In the genomic region with DNA sequence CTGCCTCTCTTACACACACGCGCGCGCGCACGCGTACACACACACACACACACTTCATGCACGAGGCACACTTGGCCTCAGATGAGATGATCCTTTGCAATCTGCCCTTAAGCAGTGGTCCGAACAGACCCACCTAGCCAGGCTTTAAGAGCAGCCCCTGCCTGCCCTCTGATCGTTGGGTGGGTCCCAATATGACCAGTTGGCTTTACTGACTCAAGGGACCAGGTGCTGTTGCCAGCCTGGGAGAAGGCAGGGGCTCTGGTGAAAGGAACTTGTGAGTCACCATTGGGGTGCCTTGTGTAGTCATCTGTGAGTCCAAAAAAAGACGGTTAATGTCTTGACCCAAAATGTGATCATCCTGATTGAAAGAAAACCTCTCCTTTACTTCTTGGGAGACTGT, we compare ENCODE assay signal across 13 mouse cellular contexts.
"Had no signal": no experiment of that assay in that cellular context is flagged by ENCODE, and none has a peak within 500 bp of the region (broad histone marks: within the 10 kb centered on the region; RNA-seq: fewer than 3 reads in every experiment).

No protein-coding gene starts in this region.

- H3K36me3 ChIP-seq: limb, embryonic 15.5 days; liver, embryonic 12.5 days; midbrain, embryonic 12.5 days; neural tube, embryonic 15.5 days had no signal

- DNase-seq: kidney, adult 2 months; kidney, postnatal 25 days; thymus, adult 18-20 months; thymus, postnatal 14 days had no signal

- ATAC-seq: liver, embryonic 12.5 days; lung, postnatal 0 days; midbrain, embryonic 16.5 days had no signal

- H3K27ac ChIP-seq: left cerebral cortex, adult 2 months; limb, embryonic 15.5 days; liver, embryonic 12.5 days; macrophage; midbrain, embryonic 12.5 days; neural tube, embryonic 15.5 days had no signal

- H3K4me1 ChIP-seq: liver, embryonic 12.5 days had no signal

- H3K9ac ChIP-seq: limb, embryonic 15.5 days; liver, embryonic 12.5 days; midbrain, embryonic 12.5 days; neural tube, embryonic 15.5 days had no signal

- H3K9me3 ChIP-seq: limb, embryonic 15.5 days; liver, embryonic 12.5 days; megakaryocyte, embryonic 14.5 days; midbrain, embryonic 12.5 days; neural tube, embryonic 15.5 days had no signal

- H3K27me3 ChIP-seq: limb, embryonic 15.5 days had no signal

- H3K4me3 ChIP-seq: left cerebral cortex, adult 2 months; limb, embryonic 15.5 days; liver, embryonic 12.5 days; megakaryocyte, embryonic 14.5 days; midbrain, embryonic 12.5 days; neural tube, embryonic 15.5 days had no signal

- H3K4me2 ChIP-seq: limb, embryonic 15.5 days; liver, embryonic 12.5 days; midbrain, embryonic 12.5 days; neural tube, embryonic 15.5 days had no signal
